Mouse (Mus musculus): Measurements from ENCODE around the gene Smco3.
"Not testable (repeated sequence)": the region's sequence is repeated elsewhere in the genome, so short reads cannot be mapped to it uniquely, and the experiment has no call there.

Smco3 gene

DNA sequence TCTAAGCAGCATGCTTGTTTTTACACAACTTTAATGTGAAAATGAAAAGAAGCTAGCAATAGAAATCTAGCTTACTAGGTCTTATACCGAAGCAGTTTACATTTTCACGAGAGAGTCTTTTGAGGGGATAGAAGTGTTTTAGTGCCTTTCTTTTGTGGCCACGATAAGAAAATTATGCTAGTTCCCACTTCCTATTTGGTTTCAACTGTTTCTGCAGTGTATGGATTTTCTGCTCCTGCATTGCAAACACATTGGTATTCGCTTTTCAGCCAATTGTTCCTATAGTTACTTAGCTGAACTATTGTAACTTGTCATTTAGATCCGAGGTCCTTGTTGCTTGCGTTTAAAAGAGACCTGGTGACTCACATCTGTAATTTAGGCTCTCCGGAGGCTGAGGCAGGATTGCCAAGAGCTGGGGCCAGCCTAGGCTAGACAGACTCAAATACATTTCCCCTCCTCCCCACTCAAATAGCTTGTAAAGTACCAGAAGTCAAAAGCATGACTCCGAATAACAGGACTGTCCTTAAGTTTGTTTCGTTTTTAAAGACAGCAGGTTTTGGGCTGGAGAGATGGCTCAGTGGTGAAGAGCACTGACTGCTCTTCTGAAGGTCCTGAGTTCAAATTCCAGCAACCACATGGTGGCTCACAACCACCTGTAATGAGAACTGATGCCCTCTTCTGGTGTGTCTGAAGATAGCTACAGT, 30.4 kb downstream of the Smco3 start:
- DNase-seq (ENCODE audit: low spot score), result no peak

DNA sequence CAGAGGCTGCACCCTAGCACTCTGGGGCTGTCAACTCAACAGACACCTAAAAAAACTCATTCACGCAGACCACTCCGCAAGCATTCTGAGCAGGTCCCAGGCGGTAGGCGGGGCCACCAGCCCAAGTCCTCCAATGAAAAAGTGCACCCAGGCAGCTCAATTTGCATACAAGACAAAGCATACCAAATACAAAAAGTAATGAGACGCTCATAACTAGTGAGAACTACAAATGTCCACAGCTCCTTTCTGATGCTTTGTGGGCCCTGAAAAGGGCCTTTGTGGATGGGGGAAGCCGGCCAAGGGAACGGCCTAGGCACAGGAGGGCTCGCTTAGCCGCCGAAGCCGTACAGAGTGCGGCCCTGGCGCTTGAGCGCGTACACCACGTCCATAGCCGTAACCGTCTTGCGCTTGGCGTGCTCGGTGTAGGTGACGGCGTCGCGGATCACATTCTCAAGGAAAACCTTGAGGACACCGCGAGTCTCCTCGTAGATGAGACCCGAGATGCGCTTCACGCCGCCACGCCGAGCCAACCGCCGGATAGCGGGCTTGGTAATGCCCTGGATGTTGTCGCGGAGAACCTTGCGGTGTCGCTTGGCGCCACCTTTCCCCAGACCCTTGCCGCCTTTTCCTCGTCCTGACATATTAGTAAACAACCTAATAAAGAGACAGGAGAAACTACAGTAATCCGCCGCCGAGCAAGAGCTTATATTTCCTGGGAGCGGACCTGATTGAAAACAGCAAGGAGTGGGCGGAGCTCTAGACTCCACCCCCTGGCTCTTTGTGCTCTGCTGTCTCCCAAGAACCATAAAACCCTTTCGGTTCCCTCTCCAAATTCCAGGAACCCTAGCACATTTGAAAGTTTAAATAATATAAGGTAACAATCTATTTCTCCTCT, 31.3 kb downstream of the Smco3 start, which contains the start of gene Hist4h4:
Hist4h4 (minus strand) TSS at position 677 of the 895 bp plus-strand sequence.
- DNase-seq (ENCODE audit: low spot score), result peak; percentile 92

DNA sequence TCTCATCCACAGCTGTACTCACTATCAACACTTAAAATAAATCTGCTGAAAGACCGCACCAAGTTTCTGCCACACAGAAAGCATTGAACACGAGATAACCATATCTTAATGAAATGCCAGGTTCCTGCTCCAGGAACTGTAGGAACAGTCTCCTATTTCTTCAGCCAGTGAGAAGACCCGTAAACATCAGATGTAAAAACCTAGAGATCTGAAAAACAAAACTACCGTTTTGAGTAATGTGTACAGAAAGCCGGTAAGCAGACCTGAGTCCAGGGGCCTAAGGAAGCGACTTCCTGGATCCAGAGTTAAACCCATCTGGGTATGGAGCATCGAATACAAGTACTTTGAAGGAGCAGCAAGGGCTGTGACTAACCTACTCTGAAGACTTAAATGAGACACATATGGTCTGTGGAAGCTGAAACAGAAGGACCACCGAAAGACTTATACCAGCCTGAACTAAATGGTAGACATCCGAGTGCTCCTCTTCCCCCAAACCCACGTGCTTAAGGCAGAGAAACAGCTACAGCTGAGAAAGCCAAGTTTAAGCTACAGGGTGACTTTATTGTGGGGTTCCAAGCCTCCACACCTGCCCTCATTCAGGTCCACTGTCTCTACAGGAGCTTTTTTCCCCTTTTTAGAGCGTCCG, 32.0 kb downstream of the Smco3 start:
- DNase-seq (ENCODE audit: low spot score), result no peak

DNA sequence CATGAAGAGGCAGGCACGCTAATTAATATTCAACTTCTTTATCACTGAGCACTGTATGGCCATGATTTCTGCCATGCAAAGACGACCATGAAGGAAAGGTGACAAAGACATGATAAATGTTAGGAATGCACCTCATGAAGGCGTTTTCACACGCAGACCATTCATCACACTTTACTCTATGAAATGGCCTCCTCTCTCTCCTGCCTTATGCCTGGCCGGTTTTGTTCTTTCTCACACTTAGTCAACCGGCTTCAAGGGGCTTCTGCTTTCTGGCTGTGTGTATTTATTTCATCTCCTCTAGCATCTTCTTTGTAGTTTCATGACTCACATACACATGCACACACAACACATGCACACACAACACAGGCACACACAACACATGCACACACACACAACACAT, 34.0 kb downstream of the Smco3 start:
- DNase-seq (ENCODE audit: low spot score), result no peak

DNA sequence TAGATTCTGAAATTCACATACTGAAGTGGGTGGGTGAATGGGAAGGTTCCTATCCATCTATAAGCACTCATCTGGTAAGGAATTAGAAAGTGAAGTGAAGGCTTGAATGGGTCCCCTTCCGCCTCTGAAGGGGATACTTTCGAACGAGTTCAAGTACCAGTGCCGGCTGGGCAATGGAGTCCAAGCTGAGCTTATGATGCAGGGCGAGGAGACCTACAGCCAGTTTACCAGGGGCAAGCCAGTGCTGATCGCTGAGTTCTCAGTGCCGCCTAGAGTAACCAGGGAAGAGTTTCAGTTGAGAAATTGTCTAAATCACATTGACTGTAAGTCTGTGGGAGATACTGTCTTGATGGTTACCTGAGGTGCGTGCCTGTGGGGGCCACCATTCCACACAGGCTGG, 34.5 kb downstream of the Smco3 start:
- no peak for DNase-seq (ENCODE audit: low spot score)

DNA sequence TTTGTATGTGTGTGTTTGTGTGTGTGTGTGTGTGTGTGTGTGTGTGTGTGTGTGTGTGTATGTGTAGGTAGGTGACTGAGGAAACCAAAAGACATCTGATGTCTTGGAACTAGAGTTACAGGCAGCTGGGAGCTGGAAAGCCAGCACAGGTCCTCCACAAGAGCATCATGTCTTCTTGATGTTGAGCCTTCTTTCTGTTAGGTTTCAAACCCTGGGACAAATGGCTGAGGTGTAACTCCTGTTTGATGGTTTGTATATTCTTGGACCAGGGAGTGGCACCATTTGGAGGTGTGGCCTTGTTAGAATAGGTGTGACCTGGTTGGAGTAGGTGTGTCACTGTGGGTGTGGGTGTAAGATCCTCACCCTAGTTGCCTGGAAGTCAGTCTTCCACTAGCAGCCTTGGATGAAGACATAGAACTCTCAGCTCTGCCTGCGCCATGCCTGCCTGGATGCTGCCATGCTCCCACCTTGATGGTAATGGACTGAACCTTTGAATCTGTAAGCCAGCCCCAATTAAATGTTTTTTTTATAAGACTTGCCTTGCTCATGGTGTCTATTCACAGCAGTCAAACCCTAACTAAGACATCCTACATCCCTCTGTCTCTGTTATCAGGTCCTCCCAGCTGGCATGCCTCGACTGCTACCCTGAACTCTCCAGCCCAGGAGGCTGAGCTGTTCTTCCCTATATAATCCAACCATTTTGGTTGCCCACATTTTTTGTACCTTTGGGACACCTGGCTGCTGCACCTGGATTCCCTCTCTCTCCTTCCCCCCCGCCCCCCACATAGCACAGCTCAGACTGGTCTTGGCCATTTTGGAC, 37.2 kb downstream of the Smco3 start:
- DNase-seq (ENCODE audit: low spot score), result not testable (repeated sequence)

DNA sequence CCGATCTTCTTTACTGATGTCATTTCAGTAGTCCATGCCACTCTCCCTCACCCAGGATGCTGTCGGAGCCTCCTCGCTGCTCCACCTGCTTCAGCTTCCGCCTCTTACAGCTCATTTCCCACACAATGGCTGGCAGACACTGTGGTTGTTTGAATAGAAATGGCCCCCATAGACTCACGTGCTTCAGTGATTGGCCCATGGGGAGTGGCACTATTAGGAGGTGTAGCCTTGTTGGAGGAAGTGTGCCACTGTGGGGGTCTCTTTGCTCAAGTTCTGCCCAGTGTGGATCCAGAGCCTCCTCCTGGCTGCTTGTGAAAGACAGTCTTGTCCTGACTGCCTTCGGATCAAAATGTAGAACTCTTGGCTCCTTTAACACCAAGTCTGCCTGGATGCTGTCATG, 39.4 kb downstream of the Smco3 start:
- no peak for DNase-seq (ENCODE audit: low spot score)

DNA sequence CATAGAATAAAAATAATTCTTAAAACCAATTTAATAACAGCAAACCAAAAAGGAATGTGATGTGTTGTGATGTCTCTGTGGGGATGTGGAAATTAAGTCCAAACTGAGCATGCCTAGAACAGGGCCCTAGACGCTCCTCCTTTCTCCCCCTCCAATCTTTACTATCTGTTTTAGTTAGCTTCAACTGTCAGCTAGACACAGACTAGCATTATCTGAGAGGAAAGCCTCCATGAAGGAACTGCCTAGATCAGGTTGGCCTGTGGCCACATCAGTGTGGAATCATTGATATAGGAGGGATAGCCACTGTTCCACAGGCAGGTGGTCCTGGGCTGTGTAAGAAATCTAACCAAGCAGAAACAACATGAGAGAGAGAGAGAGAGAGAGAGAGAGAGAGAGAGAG, 40.1 kb downstream of the Smco3 start:
- DNase-seq (ENCODE audit: low spot score), result no peak

DNA sequence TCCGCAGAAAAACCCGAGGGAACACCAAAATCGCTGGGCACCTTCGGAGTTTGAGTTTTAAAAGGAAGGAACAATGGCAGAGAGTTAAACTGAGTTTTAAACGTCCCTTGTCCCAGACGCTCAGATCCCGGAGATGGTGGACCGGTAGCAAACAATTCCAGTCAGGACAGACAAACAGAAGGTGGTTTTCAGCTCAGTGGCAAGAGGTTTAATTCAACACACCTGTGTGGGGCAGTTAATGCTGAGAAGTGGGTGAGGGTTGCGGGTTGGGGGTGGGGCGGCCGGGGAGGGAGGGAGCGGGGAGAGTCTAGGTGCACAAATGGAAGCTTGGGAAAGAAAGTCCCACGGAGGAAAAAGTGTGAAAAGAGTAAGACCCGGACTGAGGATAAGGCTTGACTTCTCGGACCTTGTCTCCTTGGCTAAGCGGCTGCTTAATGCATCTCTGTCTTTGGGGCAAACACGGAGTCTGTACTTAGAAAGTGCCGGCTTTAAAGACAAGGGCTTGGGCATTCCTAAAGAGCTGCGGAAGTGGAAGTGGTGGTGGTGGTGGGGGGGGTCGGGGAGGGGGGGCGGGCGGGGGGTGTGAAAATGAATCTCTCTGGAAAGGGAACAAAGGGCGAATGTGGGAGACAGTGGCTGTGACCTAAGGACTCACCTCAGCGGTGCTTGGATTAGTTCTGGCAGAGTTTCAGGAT, 41.3 kb downstream of the Smco3 start:
- no peak for DNase-seq (ENCODE audit: low spot score)

DNA sequence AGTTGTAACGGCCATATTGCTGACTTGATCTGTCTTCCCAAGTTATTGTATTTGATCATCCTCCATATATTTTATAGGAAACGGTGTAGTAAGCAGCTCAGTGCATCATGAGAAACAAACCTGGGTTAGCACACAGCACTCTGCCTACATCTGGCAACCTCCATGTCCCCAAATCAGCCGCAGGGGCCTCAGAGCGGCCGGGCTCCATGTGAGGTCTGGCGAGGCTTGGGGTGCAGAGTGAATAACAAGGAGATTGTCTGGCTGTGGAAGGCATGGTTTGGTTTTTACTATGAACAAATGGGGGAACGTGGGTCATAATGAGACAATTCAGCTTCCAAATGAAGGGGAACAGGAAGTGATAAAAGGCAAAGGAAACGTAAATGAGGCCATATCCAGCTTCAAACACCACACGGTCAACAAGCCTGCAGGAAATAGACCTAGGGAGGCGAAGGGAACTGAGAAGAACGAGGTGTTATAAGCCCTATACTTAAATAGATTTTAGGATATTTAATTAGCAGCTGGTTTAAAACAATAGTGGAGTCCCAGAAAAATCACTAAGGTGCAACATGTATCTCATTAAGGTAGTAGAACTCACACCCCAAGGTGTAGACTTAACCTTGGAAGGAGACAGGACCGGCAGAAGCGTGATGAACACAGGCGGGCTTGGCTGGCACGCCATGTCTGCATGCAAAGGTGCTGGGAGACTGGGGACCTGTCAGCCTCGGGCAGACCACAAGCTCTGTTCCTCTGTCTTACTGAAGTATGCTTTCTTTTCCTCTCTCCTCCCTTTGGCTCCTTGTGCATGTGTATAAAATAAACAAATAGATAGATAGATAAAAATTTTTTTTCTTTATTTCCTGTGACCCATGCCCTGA, 42.1 kb downstream of the Smco3 start:
- no peak for DNase-seq (ENCODE audit: low spot score)

DNA sequence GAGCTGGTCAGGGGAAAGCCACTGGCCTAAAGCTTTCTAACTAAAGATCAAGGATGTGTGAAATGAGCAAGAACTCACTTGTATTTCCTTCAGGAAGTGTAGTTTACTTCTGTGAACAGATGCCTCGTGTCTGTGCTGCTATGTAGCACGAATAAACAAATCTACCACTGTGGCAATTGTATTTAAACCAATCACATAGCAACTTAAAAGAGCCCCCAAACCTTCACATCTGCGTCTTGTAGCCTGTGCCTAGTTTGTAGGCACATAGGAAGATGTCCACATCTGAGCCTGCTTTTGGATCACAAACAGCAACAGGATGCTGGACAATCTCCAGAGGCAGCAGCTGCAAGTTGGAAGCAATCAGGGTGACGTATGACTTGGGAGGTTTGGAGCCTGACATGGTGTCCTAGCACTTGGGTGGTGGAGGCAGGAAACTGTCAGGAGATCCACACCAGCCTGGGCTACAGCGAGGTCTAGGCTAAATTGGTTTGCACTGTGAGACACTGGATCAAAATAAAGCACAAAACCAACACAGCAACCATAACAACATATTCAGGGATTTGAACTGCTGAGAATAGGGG, 45.8 kb downstream of the Smco3 start:
- DNase-seq (ENCODE audit: low spot score), result no peak

DNA sequence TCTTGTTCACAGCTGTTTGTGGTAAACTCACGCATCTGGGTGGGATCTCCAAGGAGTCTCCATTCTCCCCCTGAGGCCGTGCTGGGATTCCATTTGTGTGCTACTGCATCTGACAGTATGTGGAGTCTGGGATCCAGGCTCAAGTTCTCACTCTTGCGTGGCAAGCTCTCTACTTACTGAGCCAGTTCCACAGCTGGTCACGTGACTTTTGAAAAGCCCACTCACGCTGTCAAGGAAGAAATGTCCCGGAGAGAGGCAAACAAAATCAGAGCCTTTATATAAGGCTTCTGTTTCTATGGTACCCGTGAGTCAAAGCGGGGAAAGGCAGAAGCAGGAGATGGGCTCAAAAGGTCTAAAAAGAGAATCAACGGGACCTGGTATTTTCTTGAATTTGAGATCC, 52.5 kb downstream of the Smco3 start:
- no peak for DNase-seq (ENCODE audit: low spot score)

DNA sequence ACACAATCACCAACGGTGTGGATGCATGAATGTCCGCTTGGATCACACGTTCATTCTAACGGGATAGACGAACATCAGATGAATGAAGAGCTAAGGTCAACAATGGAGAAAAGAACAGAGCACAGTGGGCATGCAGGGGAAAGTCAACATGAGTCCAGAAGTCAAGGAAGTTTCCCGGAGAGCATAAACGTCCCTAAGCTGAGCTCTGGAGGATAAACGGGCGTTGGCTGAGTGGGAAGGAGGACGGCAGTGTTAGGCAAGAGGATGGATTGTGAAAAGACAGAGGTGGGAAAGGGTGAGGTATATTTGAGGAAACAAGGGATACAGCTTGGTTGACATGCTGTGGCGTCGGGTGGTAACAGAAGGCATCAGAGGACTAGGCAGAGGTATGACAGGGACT, 53.1 kb downstream of the Smco3 start:
- no peak for DNase-seq (ENCODE audit: low spot score)

DNA sequence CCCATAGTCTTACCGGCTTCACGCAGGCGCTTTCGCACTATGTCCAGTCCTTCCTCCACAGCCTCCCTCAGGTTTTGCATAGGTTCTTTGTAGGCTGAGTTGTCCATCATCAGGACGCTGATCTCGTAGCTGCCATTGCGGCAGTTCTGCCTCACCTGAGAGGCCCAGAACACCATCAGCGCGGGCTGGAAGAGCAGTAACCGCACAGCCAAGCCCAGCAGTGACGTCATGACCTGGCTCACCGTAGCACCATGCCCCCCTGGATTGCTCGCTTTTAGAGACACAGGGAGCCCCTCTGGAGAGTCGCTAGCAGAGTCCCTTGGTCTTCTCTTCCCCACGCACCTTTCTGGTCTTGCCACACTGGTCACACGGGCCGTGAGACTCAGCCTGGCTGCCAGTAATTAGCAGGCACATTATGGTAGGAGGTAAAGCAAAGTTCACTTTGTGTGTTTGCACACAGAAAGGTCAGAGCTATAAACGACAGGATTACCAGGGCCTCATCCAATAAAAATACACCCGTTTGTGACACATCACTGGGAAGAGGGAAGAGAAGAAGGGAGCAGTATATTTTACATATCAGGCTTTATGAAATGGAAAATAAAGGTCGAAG, 53.8 kb downstream of the Smco3 start, which contains the start of gene Gucy2c:
Gucy2c (minus strand) TSS at position 389 of the 610 bp plus-strand sequence.
- no peak for DNase-seq (ENCODE audit: low spot score)
